Mouse (Mus musculus): ENCODE results near the gene Cyp27b1. TPM values are rescaled to one million over a fixed set of nuclear protein-coding genes. Genes with fewer than 3 reads are reported as not detected.

Cyp27b1 gene
- polyA plus RNA-seq, 1 experiment: 0.20 TPM

GRCm38 (mm10) chr10:127033301-127033741 lies 14.7 kb upstream of the Cyp27b1 start:
- H3K27me3 ChIP-seq (ENCODE audit: control insufficient read depth, insufficient read depth, insufficient read length): no peaks in the 10 kb centered on the region
- peaks cover 9% of the 10 kb centered on the region for H3K36me3 ChIP-seq (ENCODE audit: control insufficient read depth, insufficient read depth)
- no peak overlapping the region for H3ac ChIP-seq (ENCODE audit: control insufficient read depth, insufficient read length, low read depth)
- peaks cover 5% of the 10 kb centered on the region for H3K79me3 ChIP-seq (ENCODE audit: low read depth)
- peaks cover 17% of the 10 kb centered on the region for H3K79me2 ChIP-seq (ENCODE audit: control insufficient read depth, insufficient read depth)
- H3K4me3 ChIP-seq (ENCODE audit: insufficient read depth, poor library complexity, severe bottlenecking): no peak overlapping the region
- TF ChIP-seq CEBPB (IDR thresholded peaks at IDR 0.05; ENCODE audit: low read depth): no peak
- no peak for TF ChIP-seq MYOD1 (IDR thresholded peaks at IDR 0.05; ENCODE audit: control insufficient read depth, insufficient read length, low read depth)
- no peak for TF ChIP-seq CTCF (IDR thresholded peaks at IDR 0.05; ENCODE audit: control insufficient read depth, insufficient read depth, insufficient read length)
- no peak for TF ChIP-seq MYOG (IDR thresholded peaks at IDR 0.05; ENCODE audit: control insufficient read depth, extremely low read depth, insufficient read length)
- TF ChIP-seq MAX (IDR thresholded peaks at IDR 0.05): no peak
- TF ChIP-seq FOSL1 (IDR thresholded peaks at IDR 0.05; ENCODE audit: insufficient read depth, low read length, poor library complexity, severe bottlenecking): no peak
- TF ChIP-seq USF1 (IDR thresholded peaks at IDR 0.05; ENCODE audit: low read depth): no peak

- no peaks in the 10 kb centered on the region for H3K36me3 ChIP-seq (ENCODE audit: control insufficient read depth, insufficient read depth)
- H3K4me3 ChIP-seq (ENCODE audit: insufficient read depth, poor library complexity, severe bottlenecking): no peak overlapping the region
- TF ChIP-seq FOSL1 (IDR thresholded peaks at IDR 0.05; ENCODE audit: insufficient read depth, low read length, poor library complexity, severe bottlenecking): no peak
- no peak for TF ChIP-seq USF1 (IDR thresholded peaks at IDR 0.05; ENCODE audit: low read depth)
- no peak for TF ChIP-seq CEBPB (IDR thresholded peaks at IDR 0.05; ENCODE audit: low read depth)
- TF ChIP-seq MYOG (IDR thresholded peaks at IDR 0.05; ENCODE audit: control insufficient read depth, extremely low read depth, insufficient read length): no peak
- TF ChIP-seq MYOD1 (IDR thresholded peaks at IDR 0.05; ENCODE audit: control insufficient read depth, insufficient read length, low read depth): no peak
- no peak for TF ChIP-seq CTCF (IDR thresholded peaks at IDR 0.05; ENCODE audit: control insufficient read depth, insufficient read depth, insufficient read length)
- no peak for TF ChIP-seq MAX (IDR thresholded peaks at IDR 0.05)
- no peaks in the 10 kb centered on the region for H3K79me2 ChIP-seq (ENCODE audit: control insufficient read depth, insufficient read depth)
- H3ac ChIP-seq (ENCODE audit: control insufficient read depth, insufficient read length, low read depth): no peak overlapping the region
- H3K27me3 ChIP-seq (ENCODE audit: control insufficient read depth, insufficient read depth, insufficient read length): no peaks in the 10 kb centered on the region
- H3K79me3 ChIP-seq (ENCODE audit: low read depth): no peaks in the 10 kb centered on the region
These were observed 11.8 kb upstream of the Cyp27b1 start for GRCm38 (mm10) chr10:127036273-127036672.

- TF ChIP-seq MAX (IDR thresholded peaks at IDR 0.05) (no peak), FOSL1 (IDR thresholded peaks at IDR 0.05; ENCODE audit: insufficient read depth, low read length, poor library complexity, severe bottlenecking) (no peak), MYOD1 (IDR thresholded peaks at IDR 0.05; ENCODE audit: control insufficient read depth, insufficient read length, low read depth) (no peak), CTCF (IDR thresholded peaks at IDR 0.05; ENCODE audit: control insufficient read depth, insufficient read depth, insufficient read length) (no peak), USF1 (IDR thresholded peaks at IDR 0.05; ENCODE audit: low read depth) (no peak), MYOG (IDR thresholded peaks at IDR 0.05; ENCODE audit: control insufficient read depth, extremely low read depth, insufficient read length) (no peak), CEBPB (IDR thresholded peaks at IDR 0.05; ENCODE audit: low read depth) (no peak)
- Histone ChIP-seq H3K79me3 (ENCODE audit: low read depth) (no peaks in the 10 kb centered on the region), H3K27me3 (ENCODE audit: control insufficient read depth, insufficient read depth, insufficient read length) (no peaks in the 10 kb centered on the region), H3K79me2 (ENCODE audit: control insufficient read depth, insufficient read depth) (peaks cover 7% of the 10 kb centered on the region), H3K36me3 (ENCODE audit: control insufficient read depth, insufficient read depth) (no peaks in the 10 kb centered on the region), H3ac (ENCODE audit: control insufficient read depth, insufficient read length, low read depth) (no peak overlapping the region), H3K4me3 (ENCODE audit: insufficient read depth, poor library complexity, severe bottlenecking) (no peak overlapping the region)
These were observed 10.4 kb upstream of the Cyp27b1 start for GRCm38 (mm10) chr10:127037641-127038040.

- peaks cover 2% of the 10 kb centered on the region for H3K79me3 ChIP-seq (ENCODE audit: low read depth)
- TF ChIP-seq MYOD1 (IDR thresholded peaks at IDR 0.05; ENCODE audit: control insufficient read depth, insufficient read length, low read depth): no peak
- no peak for TF ChIP-seq USF1 (IDR thresholded peaks at IDR 0.05; ENCODE audit: low read depth)
- TF ChIP-seq MAX (IDR thresholded peaks at IDR 0.05): no peak
- TF ChIP-seq CTCF (IDR thresholded peaks at IDR 0.05; ENCODE audit: control insufficient read depth, insufficient read depth, insufficient read length): no peak
- no peak for TF ChIP-seq MYOG (IDR thresholded peaks at IDR 0.05; ENCODE audit: control insufficient read depth, extremely low read depth, insufficient read length)
- no peak for TF ChIP-seq FOSL1 (IDR thresholded peaks at IDR 0.05; ENCODE audit: insufficient read depth, low read length, poor library complexity, severe bottlenecking)
- no peak for TF ChIP-seq CEBPB (IDR thresholded peaks at IDR 0.05; ENCODE audit: low read depth)
These were observed 7.4 kb upstream of the Cyp27b1 start for GRCm38 (mm10) chr10:127040569-127041214.

GRCm38 (mm10) chr10:127041274-127041766 lies 6.7 kb upstream of the Cyp27b1 start, which contains the start of the genes Mettl1 and Eef1akmt3:
Gene Mettl1 (plus strand): TSS chr10:127041414.
Gene Eef1akmt3 (minus strand): TSS chr10:127041513.
- H3K27me3 ChIP-seq (ENCODE audit: control insufficient read depth, insufficient read depth, insufficient read length): no peaks in the 10 kb centered on the region
- peaks cover 2% of the 10 kb centered on the region for H3K79me3 ChIP-seq (ENCODE audit: low read depth)
- peaks cover 27% of the 10 kb centered on the region for H3K36me3 ChIP-seq (ENCODE audit: control insufficient read depth, insufficient read depth)
- H3ac ChIP-seq (ENCODE audit: control insufficient read depth, insufficient read length, low read depth): peak within 1 kb of the TSS; percentile 100
- peaks cover 21% of the 10 kb centered on the region for H3K79me2 ChIP-seq (ENCODE audit: control insufficient read depth, insufficient read depth)
- TF ChIP-seq MAX (IDR thresholded peaks at IDR 0.05) (no peak), CEBPB (IDR thresholded peaks at IDR 0.05; ENCODE audit: low read depth) (no peak), FOSL1 (IDR thresholded peaks at IDR 0.05; ENCODE audit: insufficient read depth, low read length, poor library complexity, severe bottlenecking) (no peak), MYOG (IDR thresholded peaks at IDR 0.05; ENCODE audit: control insufficient read depth, extremely low read depth, insufficient read length) (no peak), MYOD1 (IDR thresholded peaks at IDR 0.05; ENCODE audit: control insufficient read depth, insufficient read length, low read depth) (no peak), CTCF (IDR thresholded peaks at IDR 0.05; ENCODE audit: control insufficient read depth, insufficient read depth, insufficient read length) (no peak), USF1 (IDR thresholded peaks at IDR 0.05; ENCODE audit: low read depth) (no peak)
- H3K4me3 ChIP-seq (ENCODE audit: insufficient read depth, poor library complexity, severe bottlenecking): peak within 1 kb of the TSS; percentile 71

More at GRCm38 (mm10) chr10:127040569-127041214, 7.4 kb upstream of the Cyp27b1 start:
- Histone ChIP-seq H3K4me3 (ENCODE audit: insufficient read depth, poor library complexity, severe bottlenecking) (peak overlapping the region; percentile 71), H3K27me3 (ENCODE audit: control insufficient read depth, insufficient read depth, insufficient read length) (no peaks in the 10 kb centered on the region), H3ac (ENCODE audit: control insufficient read depth, insufficient read length, low read depth) (peak overlapping the region; percentile 65), H3K36me3 (ENCODE audit: control insufficient read depth, insufficient read depth) (peaks cover 23% of the 10 kb centered on the region), H3K79me2 (ENCODE audit: control insufficient read depth, insufficient read depth) (peaks cover 21% of the 10 kb centered on the region)
